Mouse (Mus musculus) G1E-ER4 (cell line): Measurements from ENCODE around the gene Trhde. TPM values are rescaled to one million over a fixed set of nuclear protein-coding genes. Genes with fewer than 3 reads are reported as not detected.

Experiments used
- GATA1 ChIP-seq: IDR thresholded peaks from one replicate; pipeline ENCODE4 v1.8.0; 2012; ENCODE audit warnings: low read length, inconsistent platforms
- polyA plus RNA-seq: library from polyadenylated mRNA; stranded (reverse); fragments of >175 nt; gene quantifications from 2 replicates; pipeline ENCODE4 v1.2.3, GENCODE M21; 2012

Trhde gene
- polyA plus RNA-seq: not detected in 2 replicates

DNA sequence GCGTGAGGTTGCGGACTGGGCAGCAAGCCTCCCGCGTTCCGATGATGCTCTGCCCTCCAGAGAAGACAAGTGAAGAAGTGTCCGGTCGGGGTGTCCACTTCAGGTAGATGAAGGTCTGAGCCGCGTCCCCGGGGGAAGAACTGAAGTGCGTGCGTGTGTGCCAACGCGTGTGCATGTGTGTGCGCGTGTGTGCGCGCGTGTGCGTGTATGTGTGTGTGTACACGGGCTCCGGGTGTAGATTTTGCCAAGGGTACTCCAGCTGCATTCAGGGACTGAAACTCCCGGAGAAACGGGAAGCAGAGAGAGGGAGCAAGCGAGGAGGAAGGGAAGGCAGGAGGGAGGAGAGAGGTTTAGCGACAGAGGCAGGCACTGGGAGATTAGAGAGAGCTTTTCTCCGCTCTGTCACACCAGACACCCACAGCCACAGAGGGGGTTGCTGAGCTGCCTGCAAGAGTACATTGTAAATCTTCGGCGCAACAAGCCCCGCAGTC is at the start of gene Trhde:
Gene Trhde (minus strand): TSS at position 147 of the 491 bp plus-strand sequence.
- TF ChIP-seq GATA1: no peak

DNA sequence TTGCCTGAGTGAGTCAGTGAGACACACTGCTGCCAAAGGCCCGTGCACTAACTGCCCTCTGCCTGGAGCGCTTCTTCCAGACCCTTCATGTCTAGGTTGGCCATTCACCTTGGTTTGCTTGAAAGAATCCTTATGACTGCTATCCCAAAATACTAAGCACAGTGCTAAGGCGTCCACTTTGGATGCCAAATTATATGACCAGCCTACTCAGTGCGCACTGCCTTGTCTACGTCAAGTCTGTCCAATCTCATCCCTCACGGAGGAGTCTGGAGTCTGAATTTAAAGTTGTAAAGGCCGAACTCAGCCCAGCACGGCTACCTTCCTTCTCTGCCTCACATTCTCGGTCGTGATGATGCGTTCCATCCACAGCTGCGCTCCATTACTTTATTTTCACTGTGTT is 39.9 kb upstream of the Trhde start:
- TF ChIP-seq GATA1: no peak

GRCm38 (mm10) chr10:114841440-114841839 is 39.3 kb upstream of the Trhde start:
- no peak for TF ChIP-seq GATA1

GRCm38 (mm10) chr10:114831313-114831712 is 29.2 kb upstream of the Trhde start:
- TF ChIP-seq GATA1: no peak

DNA sequence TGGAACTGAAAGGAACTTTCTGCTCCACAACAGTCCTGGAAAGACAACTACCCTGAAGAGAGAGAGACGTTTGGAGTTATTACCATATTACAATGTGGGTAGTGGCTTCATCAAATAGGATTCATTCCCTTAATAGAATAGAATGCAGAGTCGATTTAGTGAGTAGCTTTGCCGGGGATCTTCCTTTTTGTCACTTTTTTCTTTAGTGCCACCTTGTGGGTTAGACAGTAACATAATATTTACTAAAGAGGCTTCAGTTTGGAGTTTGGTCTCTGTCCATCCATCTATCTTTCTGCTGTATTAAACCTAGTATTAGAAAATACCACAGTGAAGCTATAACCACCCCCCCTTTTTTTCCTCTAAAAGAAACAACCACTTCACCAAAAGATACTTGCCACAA is 6.7 kb upstream of the Trhde start:
- no peak for TF ChIP-seq GATA1

DNA sequence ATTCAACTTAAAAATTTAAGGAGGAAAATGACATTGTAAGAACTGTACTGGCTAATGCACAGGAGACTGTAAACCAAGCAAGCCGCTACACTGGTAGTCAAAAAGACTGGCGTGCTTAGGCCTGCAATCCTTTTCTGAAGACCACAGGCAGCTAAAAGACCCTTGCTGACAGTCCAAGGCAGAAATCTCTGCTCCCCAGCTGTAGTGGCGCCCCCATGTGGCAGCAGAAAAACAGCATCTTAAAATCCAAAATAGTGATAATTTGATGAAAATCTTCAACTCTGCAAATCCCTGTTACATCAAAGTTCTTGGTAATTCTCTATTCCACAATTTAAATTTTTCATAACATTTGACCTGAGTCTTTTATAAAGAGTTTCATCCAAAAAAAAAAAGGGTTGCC is 3.8 kb upstream of the Trhde start:
- TF ChIP-seq GATA1: no peak

GRCm38 (mm10) chr10:114801457-114802160 is 498 bp downstream of the Trhde start:
- no peak for TF ChIP-seq GATA1

DNA sequence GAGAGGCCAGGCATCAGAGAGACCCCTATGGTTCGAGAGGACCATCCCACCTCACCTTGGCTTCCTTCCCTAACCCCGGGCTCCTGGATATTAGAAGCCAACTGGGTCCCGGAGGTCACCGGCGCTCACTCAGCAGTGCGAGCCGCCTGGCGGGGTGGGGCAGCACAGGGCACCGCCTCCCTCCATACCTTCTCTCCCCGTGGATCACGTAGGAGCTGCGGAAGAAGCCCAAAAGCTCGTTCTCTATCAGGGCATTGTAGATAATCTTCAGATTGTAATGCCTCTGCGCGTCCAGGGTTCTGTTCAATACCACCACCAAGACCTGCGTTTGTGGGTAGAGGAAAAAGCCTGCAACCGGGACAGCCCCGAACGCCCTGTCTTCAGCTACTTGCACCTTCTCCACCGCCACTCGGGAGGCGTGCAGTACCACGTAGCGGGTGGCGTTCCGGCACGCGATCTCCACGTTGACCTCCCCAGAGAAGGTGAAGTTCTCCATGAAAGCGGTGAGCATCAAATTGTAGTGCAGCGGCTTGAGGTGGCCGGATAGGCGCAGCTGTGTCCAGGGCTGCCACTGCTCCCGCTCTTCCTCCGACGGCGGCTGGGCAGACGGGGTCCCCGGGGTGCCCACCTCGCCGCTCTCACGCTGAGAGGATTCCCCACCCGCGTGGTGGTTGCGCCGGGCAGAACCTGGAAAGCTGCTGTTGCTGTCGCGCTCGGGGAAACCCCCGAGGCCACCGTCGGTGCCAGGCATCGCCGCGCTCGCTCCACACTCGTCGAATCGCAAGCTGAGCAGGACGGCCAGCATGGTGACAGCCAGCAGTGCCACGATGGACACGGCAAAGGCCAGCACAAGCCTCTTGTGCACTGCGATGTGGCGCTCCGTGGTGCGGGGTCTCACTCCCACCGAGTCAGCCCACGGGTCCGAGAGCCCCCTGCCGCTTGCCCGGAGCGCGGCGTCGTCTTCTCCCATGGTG is 1.5 kb downstream of the Trhde start:
- no peak for TF ChIP-seq GATA1

DNA sequence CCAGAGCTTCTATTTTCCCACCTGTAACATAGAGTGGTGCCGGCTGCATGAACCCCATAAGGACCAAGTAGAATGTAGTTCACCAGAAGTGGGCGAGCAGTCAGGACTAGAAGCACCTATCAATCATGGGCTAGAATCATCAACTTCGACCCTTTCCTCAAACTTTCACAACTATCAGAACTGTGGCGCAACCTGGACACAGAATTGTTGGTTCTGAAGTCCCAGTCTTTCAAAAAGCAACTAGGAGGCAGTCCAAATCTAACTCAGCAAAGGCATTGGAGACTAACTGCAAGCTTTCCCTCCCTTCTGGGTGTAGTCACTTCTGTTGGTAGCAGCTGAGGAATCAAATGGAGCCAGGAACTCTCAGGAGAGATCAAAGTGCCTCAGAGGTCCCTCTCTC is 2.6 kb downstream of the Trhde start:
- TF ChIP-seq GATA1: no peak

GRCm38 (mm10) chr10:114798788-114799187 is 3.3 kb downstream of the Trhde start:
- TF ChIP-seq GATA1: no peak

DNA sequence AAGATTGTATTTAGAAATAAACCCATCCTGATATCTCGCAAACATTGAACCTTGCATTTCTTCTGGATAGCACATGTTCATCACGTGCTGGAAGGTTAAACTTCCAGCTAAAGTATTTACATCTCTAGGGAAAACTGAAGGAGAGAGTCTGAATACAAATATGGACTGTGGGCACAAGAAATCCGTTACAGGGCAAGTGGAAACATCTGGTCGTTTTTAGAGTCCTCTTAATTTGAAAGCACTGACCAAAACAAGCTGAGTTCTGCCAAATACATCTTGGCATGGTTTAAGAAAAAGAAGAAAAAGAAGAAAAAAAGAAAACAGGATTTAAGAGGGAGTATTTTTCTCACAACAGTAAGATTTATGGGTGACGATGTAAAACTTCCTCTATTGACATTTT is 3.9 kb downstream of the Trhde start:
- no peak for TF ChIP-seq GATA1

- TF ChIP-seq GATA1: no peak
Measured at GRCm38 (mm10) chr10:114797664-114798063, 4.4 kb downstream of the Trhde start.

- no peak for TF ChIP-seq GATA1
Measured at GRCm38 (mm10) chr10:114796872-114797271, 5.2 kb downstream of the Trhde start.

- TF ChIP-seq GATA1: no peak
Measured at GRCm38 (mm10) chr10:114794214-114794613, 7.9 kb downstream of the Trhde start.

GRCm38 (mm10) chr10:114765914-114766313 is 36.2 kb downstream of the Trhde start:
- no peak for TF ChIP-seq GATA1

DNA sequence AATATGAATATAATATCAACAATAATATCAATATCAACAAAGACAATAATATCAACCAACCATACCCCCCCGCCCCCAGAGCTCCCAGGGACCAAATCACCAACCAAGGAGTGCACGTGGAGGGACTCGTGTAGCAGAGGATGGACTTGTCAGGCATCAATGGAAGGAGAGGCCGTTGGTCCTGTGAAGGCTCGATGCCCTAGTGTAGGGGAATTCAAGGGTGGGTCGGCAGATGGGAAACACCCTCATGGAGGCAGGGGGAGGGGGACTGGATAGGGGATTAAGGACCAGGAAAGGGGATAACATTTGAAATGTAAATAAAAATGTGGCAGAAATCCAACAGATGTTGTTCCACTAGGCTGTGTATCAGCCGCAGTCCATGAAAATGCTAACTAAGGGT is 40.0 kb downstream of the Trhde start:
- no peak for TF ChIP-seq GATA1
